Mouse (Mus musculus) lung, adult 10 weeks (tissue): Measurements from ENCODE around the gene Ppia. TPM values are rescaled to one million over a fixed set of nuclear protein-coding genes. Genes with fewer than 3 reads are reported as not detected.

Experiments
- polyA plus RNA-seq: library from polyadenylated mRNA; stranded (reverse); fragments of 350-450 nt; fragmentation: Illumina TruSeq; extraction: RNeasy Lipid Tissue Mini Kit (QIAGEN cat#74804); gene quantifications from one replicate; pipeline ENCODE4 v1.2.3, GENCODE M21; 2014; ENCODE audit warnings: low read depth, low replicate concordance; ENCODE audit not compliant: insufficient read depth

The Ppia gene
- 1,907 TPM for polyA plus RNA-seq

GRCm38 (mm10) chr11:6414751-6415550 is at the start of gene Ppia:
Gene Ppia, plus strand, starts transcription at chr11:6415443.

GRCm38 (mm10) chr11:6388726-6389413 is 26.4 kb upstream of the Ppia start, which contains the start of gene Zmiz2:
Gene Zmiz2, plus strand, starts transcription at chr11:6389074.

GRCm38 (mm10) chr11:6444077-6444853 is 29.0 kb downstream of the Ppia start, which contains the start of gene H2afv:
Gene H2afv, minus strand, starts transcription at chr11:6444443.

Other genes starting within 250 kb of the Ppia start
- not detected for gene A730071L15Rik, start 215.4 kb upstream of the Ppia start, polyA plus RNA-seq
- 31.4 TPM for gene Nudcd3, start 215.0 kb upstream of the Ppia start, polyA plus RNA-seq
- not detected for gene Npc1l1, start 185.3 kb upstream of the Ppia start, polyA plus RNA-seq
- 22.9 TPM for gene Ddx56, start 147.7 kb upstream of the Ppia start, polyA plus RNA-seq
- gene Tmed4, start 140.6 kb upstream of the Ppia start, polyA plus RNA-seq = 67.5 TPM
- gene Ogdh, start 123.8 kb upstream of the Ppia start, polyA plus RNA-seq = 68.9 TPM
- 15.7 TPM for gene Zmiz2, start 26.4 kb upstream of the Ppia start, polyA plus RNA-seq
- gene H2afv, start 29.0 kb downstream of the Ppia start, polyA plus RNA-seq = 125 TPM
- 17.3 TPM for gene Purb, start 60.5 kb downstream of the Ppia start, polyA plus RNA-seq
- gene Myo1g, start 105.5 kb downstream of the Ppia start, polyA plus RNA-seq = 14.6 TPM
- gene Ccm2, start 131.4 kb downstream of the Ppia start, polyA plus RNA-seq = 37.8 TPM
- 2.9 TPM for gene Nacad, start 190.6 kb downstream of the Ppia start, polyA plus RNA-seq
- 12.1 TPM for gene Tbrg4, start 210.6 kb downstream of the Ppia start, polyA plus RNA-seq
- gene Wap, start 223.2 kb downstream of the Ppia start, polyA plus RNA-seq = not detected
- 5.7 TPM for gene Ramp3, start 243.1 kb downstream of the Ppia start, polyA plus RNA-seq